Mouse (Mus musculus) heart, adult 2 months (tissue): ENCODE data around the gene Amz1. TPM values are rescaled to one million over a fixed set of nuclear protein-coding genes. Genes with fewer than 3 reads are reported as not detected.
A peak's percentile ranks its signal among the peaks of the same experiment; 100 is the strongest.

Source experiments
- DNase-seq, 2 experiments: peaks; one replicate each; pipeline ENCODE4 v3.0.0; 2021
- H3K27ac ChIP-seq: fragments of 200-600 bp; 2 replicates; pipeline ENCODE4 v1.8.1; 2022
- H3K27me3 ChIP-seq: fragments of 200-500 bp; 2 replicates; pipeline ENCODE4 v1.6.1; 2012; ENCODE audit warnings: mild to moderate bottlenecking, low read length, inconsistent platforms, mixed read lengths; ENCODE audit not compliant: control insufficient read depth, insufficient read depth
- H3K36me3 ChIP-seq: fragments of 200-500 bp; 2 replicates; pipeline ENCODE4 v1.6.1; 2012; ENCODE audit warnings: low read length, inconsistent platforms; ENCODE audit not compliant: control insufficient read depth, insufficient read depth
- H3K4me1 ChIP-seq: fragments of 200-500 bp; 2 replicates; pipeline ENCODE4 v1.6.1; 2011; ENCODE audit warnings: low read length; ENCODE audit not compliant: control insufficient read depth, insufficient read depth
- H3K4me3 ChIP-seq: fragments of 200-600 bp; 2 replicates; pipeline ENCODE4 v1.8.1; 2022
- H3K79me2 ChIP-seq: fragments of 200-500 bp; replicated peaks from 2 replicates; pipeline ENCODE4 v1.6.1; 2012; ENCODE audit warnings: mild to moderate bottlenecking, inconsistent platforms, low read length, moderate library complexity, mixed read lengths; ENCODE audit not compliant: control insufficient read depth, insufficient read depth
- H3K9ac ChIP-seq: fragments of 200-500 bp; 2 replicates; pipeline ENCODE4 v1.6.1; 2012; ENCODE audit warnings: low read depth, mild to moderate bottlenecking, control low read depth, inconsistent platforms, low read length, mixed read lengths
- CTCF ChIP-seq: fragments of 200-600 bp; IDR thresholded peaks from 2 replicates; pipeline ENCODE4 v1.8.1; 2022; ENCODE audit warnings: antibody characterized with exemption, mild to moderate bottlenecking, moderate library complexity
- EP300 ChIP-seq: fragments of 200-500 bp; IDR thresholded peaks from 2 replicates; pipeline ENCODE4 v1.6.1; 2011; ENCODE audit warnings: low read depth, low read length, control low read depth; ENCODE audit not compliant: insufficient read depth
- POLR2A ChIP-seq: fragments of 200-500 bp; IDR thresholded peaks from 2 replicates; pipeline ENCODE4 v1.6.1; 2011; ENCODE audit warnings: mild to moderate bottlenecking, low read depth, low read length, control low read depth; ENCODE audit not compliant: insufficient read depth
- WGBS: fragments of 180-500 bp; shearing (Covaris S2); methylation state at CpG from one replicate; pipeline ENCODE4 v1.1.7; 2018; 5-methylcytosine and 5-hydroxymethylcytosine counted together
- intact Hi-C: fragments of 180-260 bp; cut with DNase I; formaldehyde crosslinking; loops from one replicate; pipeline ENCODE4 v1.15.1; 2025
- polyA plus RNA-seq: library from polyadenylated mRNA; depleted of rRNA; stranded (reverse); fragments of >200 nt; gene quantifications from 2 replicates; pipeline ENCODE4 v1.2.3, GENCODE M21; 2012
- total RNA-seq, 2 experiments: library from RNA; stranded (reverse); gene quantifications; 2 replicates each; pipeline ENCODE4 v1.2.3; 2021

Amz1 gene
- total and polyA plus RNA-seq, 3 experiments, result 0.31 to 0.98 (median 0.48) TPM

GRCm38 (mm10) chr5:140752041-140752440 is 28.1 kb downstream of the Amz1 start:
- H3K36me3 ChIP-seq, result no peaks in the 10 kb centered on the region
- intact Hi-C loops, result no loop called here
- peaks cover 7% of the 10 kb centered on the region for H3K4me1 ChIP-seq
- no peak overlapping the region for H3K4me3 ChIP-seq
- no peak overlapping the region for H3K27ac ChIP-seq
- H3K9ac ChIP-seq, result no peak overlapping the region
- TF ChIP-seq POLR2A, result no peak
- TF ChIP-seq EP300, result no peak
- TF ChIP-seq CTCF, result no peak
- DNase-seq, result no peak
- H3K27me3 ChIP-seq, result no peaks in the 10 kb centered on the region
- no peaks in the 10 kb centered on the region for H3K79me2 ChIP-seq
- 96% methylated on average over 15 of the region's 15 CpGs for WGBS

- no peak for DNase-seq
- Histone ChIP-seq H3K4me3 (no peak overlapping the region), H3K27me3 (no peaks in the 10 kb centered on the region), H3K27ac (no peak overlapping the region), H3K4me1 (peaks cover 7% of the 10 kb centered on the region), H3K9ac (no peak overlapping the region), H3K79me2 (no peaks in the 10 kb centered on the region), H3K36me3 (no peaks in the 10 kb centered on the region)
- TF ChIP-seq CTCF (peak; percentile 63), EP300 (no peak)
- intact Hi-C loops, result no loop called here
- 95% methylated on average over 3 of the region's 3 CpGs for WGBS
Measured at GRCm38 (mm10) chr5:140752639-140753038, 28.7 kb downstream of the Amz1 start.

DNA sequence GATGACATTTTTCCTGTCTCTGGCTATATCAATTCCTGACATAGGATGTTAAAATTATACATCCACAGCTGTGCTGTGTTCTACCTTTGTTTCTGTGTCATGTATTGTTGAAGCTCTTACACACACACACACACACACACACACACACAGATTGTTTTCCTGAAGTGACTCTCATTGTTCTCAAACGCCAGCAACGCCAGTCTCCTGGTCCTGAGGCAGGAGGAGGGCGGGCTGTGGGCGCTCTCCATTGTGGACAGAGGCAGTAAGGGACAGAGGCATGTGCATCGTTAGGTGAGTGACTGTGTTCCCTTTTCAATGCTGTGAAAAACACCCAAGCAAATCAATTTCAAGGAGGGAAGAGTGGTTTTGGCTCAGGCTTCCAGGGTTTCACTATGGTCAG is 29.3 kb downstream of the Amz1 start:
- no peak for DNase-seq
- Histone ChIP-seq H3K9ac (no peak overlapping the region), H3K79me2 (no peaks in the 10 kb centered on the region), H3K27me3 (no peaks in the 10 kb centered on the region), H3K4me3 (no peak overlapping the region), H3K4me1 (peaks cover 7% of the 10 kb centered on the region), H3K36me3 (no peaks in the 10 kb centered on the region), H3K27ac (no peak overlapping the region)
- TF ChIP-seq POLR2A, result no peak
- no peak for TF ChIP-seq CTCF
- no peak for TF ChIP-seq EP300
- intact Hi-C loops, result no loop called here
- 41% methylated on average over 5 of the region's 5 CpGs for WGBS

GRCm38 (mm10) chr5:140758864-140759263 is 34.9 kb downstream of the Amz1 start:
- no peak overlapping the region for H3K4me3 ChIP-seq
- H3K79me2 ChIP-seq, result 0 out of 2 replicates have a peak, but pooled peaks cover 3% of the 10 kb centered on the region
- 84% methylated on average over 8 of the region's 8 CpGs for WGBS
- no peaks in the 10 kb centered on the region for H3K36me3 ChIP-seq
- H3K9ac ChIP-seq, result no peak overlapping the region
- peaks cover 9% of the 10 kb centered on the region for H3K4me1 ChIP-seq
- H3K27ac ChIP-seq, result no peak overlapping the region
- DNase-seq, result no peak
- intact Hi-C loops, result no loop called here
- no peaks in the 10 kb centered on the region for H3K27me3 ChIP-seq
- TF ChIP-seq POLR2A (no peak), CTCF (no peak), EP300 (no peak)

- Histone ChIP-seq H3K9ac (no peak overlapping the region), H3K27me3 (no peaks in the 10 kb centered on the region), H3K79me2 (0 out of 2 replicates have a peak, but pooled peaks cover 3% of the 10 kb centered on the region), H3K36me3 (peaks cover 3% of the 10 kb centered on the region; the same call in 1 of the 2 replicates), H3K4me1 (peaks cover 31% of the 10 kb centered on the region), H3K27ac (no peak overlapping the region; the same call in 1 of the 2 replicates), H3K4me3 (no peak overlapping the region)
- TF ChIP-seq EP300 (no peak), POLR2A (no peak), CTCF (no peak)
- DNase-seq, result no peak
- intact Hi-C loops, result no loop called here
- 78% methylated on average over 4 of the region's 4 CpGs for WGBS
Measured at GRCm38 (mm10) chr5:140762540-140762939, 38.6 kb downstream of the Amz1 start.

DNA sequence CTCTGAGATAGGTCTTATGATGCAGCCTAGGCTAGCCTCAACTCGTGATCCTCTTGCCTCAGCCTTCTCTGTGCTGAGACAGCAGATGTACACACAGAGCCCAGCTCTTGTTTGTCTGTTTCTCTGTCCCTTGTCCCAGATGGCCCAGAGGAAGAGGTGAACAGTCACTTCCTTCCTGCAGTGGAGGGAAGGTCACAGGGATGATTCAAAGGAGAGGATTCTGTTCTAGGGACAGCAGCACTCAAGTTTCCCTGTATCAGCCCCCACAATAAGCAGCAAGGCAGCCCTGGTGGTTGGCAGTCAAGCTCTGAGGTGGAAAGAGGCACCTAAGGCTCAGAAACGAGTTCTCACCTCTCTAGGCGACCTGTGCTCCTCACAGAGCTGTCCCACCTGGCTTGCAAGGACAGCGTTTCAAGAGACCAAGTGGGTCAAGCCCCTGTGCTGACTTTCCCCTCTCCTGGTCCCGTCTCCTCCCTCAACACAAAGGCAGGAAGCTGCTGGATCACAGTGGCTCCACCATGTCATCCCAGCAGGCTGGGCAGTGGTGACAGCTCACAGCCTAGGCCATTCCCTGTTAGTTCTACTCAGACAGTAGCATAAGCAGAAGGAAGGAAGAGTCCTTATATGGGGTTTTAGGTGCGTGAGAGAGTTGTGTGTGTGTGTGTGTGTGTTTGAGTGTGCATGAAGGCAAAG is 41.1 kb downstream of the Amz1 start:
- Histone ChIP-seq H3K27me3 (no peaks in the 10 kb centered on the region), H3K9ac (peak overlapping the region; percentile 3; the same call in 1 of the 2 replicates), H3K4me1 (peaks cover 41% of the 10 kb centered on the region), H3K36me3 (peaks cover 3% of the 10 kb centered on the region; the same call in 1 of the 2 replicates), H3K79me2 (no peaks in the 10 kb centered on the region), H3K4me3 (no peak overlapping the region), H3K27ac (peak overlapping the region; percentile 81)
- no peak for TF ChIP-seq CTCF
- TF ChIP-seq EP300, result peak; percentile 69; the same call in 1 of the 2 replicates
- DNase-seq, result peak; percentile 51
- intact Hi-C loops, result loop anchor here (5.0 kb wide), 1 partner anchor 62 kb away; no protein-coding TSS in a partner anchor
- WGBS, result 36% methylated on average over 6 of the region's 6 CpGs
